Mouse (Mus musculus): ENCODE data around the gene Hap1.
"Not testable (repeated sequence)": the region's sequence is repeated elsewhere in the genome, so short reads cannot be mapped to it uniquely, and the experiment has no call there.

The Hap1 gene

GRCm38 (mm10) chr11:100318529-100319451 is 37.1 kb downstream of the Hap1 start:
- no peak for DNase-seq (ENCODE audit: low spot score in 2 of 2)

GRCm38 (mm10) chr11:100317826-100318380 is 38.0 kb downstream of the Hap1 start:
- DNase-seq (ENCODE audit: low spot score in 2 of 2): no peak

GRCm38 (mm10) chr11:100315439-100315838 is 40.5 kb downstream of the Hap1 start:
- no peak for DNase-seq (ENCODE audit: low spot score in 2 of 2)

- no peak for DNase-seq (ENCODE audit: low spot score in 2 of 2)
These were observed 42.5 kb downstream of the Hap1 start for GRCm38 (mm10) chr11:100313424-100313823.

GRCm38 (mm10) chr11:100312096-100312679 is 43.7 kb downstream of the Hap1 start:
- DNase-seq (ENCODE audit: low spot score in 2 of 2): no peak

GRCm38 (mm10) chr11:100311656-100312055 is 44.3 kb downstream of the Hap1 start:
- no peak for DNase-seq (ENCODE audit: low spot score in 2 of 2)

- DNase-seq (ENCODE audit: low spot score in 2 of 2): not testable (repeated sequence)
These were observed 47.3 kb downstream of the Hap1 start for GRCm38 (mm10) chr11:100308672-100309071.

- no peak for DNase-seq (ENCODE audit: low spot score in 2 of 2)
These were observed 48.0 kb downstream of the Hap1 start for GRCm38 (mm10) chr11:100307900-100308299.

GRCm38 (mm10) chr11:100301292-100301691 is 54.6 kb downstream of the Hap1 start:
- no peak for DNase-seq (ENCODE audit: low spot score in 2 of 2)

GRCm38 (mm10) chr11:100300293-100300692 is 55.6 kb downstream of the Hap1 start:
- DNase-seq (ENCODE audit: low spot score in 2 of 2): peak; percentile 48 to 68

GRCm38 (mm10) chr11:100298274-100299036 is 57.5 kb downstream of the Hap1 start:
- peak; percentile 64 to 79 for DNase-seq (ENCODE audit: low spot score in 2 of 2)

- no peak for DNase-seq (ENCODE audit: low spot score in 2 of 2)
These were observed 58.1 kb downstream of the Hap1 start for GRCm38 (mm10) chr11:100297801-100298200.

Measured in spleen, postnatal 14 days (tissue).